Mouse (Mus musculus): ENCODE measurements at regions not wholly inside any gene's neighbourhood (a gene's known extent, or its start where the extent isn't known, plus 50 kb on each side); places are given as distances from the start of the nearest gene placed in this dataset.

- Histone ChIP-seq H3K9me3 (replicated peaks) (no peaks in the 10 kb centered on the region), H3K4me2 (no peak overlapping the region), H3K36me3 (no peaks in the 10 kb centered on the region), H3K27me3 (replicated peaks) (no peaks in the 10 kb centered on the region), H3K4me3 (no peak overlapping the region), H3K9ac (no peak overlapping the region), H3K4me1 (0 out of 2 replicates have a peak, but pooled peaks cover 2% of the 10 kb centered on the region), H3K27ac (no peak overlapping the region)
- ATAC-seq: no peak
- 61% methylated on average over 6 of the region's 6 CpGs for WGBS (ENCODE audit: insufficient replicate concordance)
These were observed 178.1 kb downstream of the Dact1 start for GRCm38 (mm10) chr12:71487591-71488435.

GRCm38 (mm10) chr12:71489295-71489694 lies 179.6 kb downstream of the Dact1 start:
- 63% methylated on average over 7 of the region's 7 CpGs for WGBS (ENCODE audit: insufficient replicate concordance)
- Histone ChIP-seq H3K27ac (no peak overlapping the region), H3K27me3 (replicated peaks) (no peaks in the 10 kb centered on the region), H3K36me3 (no peaks in the 10 kb centered on the region), H3K4me1 (no peaks in the 10 kb centered on the region), H3K9ac (no peak overlapping the region), H3K4me2 (no peak overlapping the region), H3K4me3 (no peak overlapping the region), H3K9me3 (replicated peaks) (no peaks in the 10 kb centered on the region)
- ATAC-seq: no peak

DNA sequence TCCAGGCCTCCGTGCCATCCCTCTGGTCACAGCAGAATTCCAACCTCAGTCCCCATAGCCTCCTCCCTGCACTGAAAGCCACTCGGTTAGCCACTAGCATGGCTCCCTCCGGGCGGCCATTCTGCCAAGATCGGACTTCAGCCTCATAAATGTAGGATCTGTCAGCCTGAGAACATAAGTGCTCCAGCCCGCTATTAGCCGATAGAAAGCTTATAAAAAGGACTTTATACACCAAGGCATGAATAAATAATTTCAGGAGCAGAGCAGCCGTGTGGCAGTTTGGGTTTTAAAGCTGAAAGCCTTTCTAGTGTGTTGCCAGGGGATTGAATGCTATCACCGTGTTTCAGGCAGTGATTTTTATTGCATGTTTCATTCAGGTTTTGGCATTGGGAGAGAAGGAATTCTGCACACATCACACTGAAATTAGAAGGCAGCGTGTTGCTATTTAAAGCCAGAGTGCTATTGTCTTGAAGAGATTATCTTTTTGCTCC lies 185.2 kb downstream of the Dact1 start:
- WGBS (ENCODE audit: insufficient replicate concordance): 68% methylated on average over 10 of the region's 10 CpGs
- Histone ChIP-seq H3K27ac (no peak overlapping the region), H3K9me3 (replicated peaks) (no peaks in the 10 kb centered on the region), H3K27me3 (replicated peaks) (no peaks in the 10 kb centered on the region), H3K9ac (no peak overlapping the region), H3K4me1 (no peaks in the 10 kb centered on the region), H3K36me3 (no peaks in the 10 kb centered on the region), H3K4me3 (no peak overlapping the region), H3K4me2 (no peak overlapping the region)
- no peak for ATAC-seq

DNA sequence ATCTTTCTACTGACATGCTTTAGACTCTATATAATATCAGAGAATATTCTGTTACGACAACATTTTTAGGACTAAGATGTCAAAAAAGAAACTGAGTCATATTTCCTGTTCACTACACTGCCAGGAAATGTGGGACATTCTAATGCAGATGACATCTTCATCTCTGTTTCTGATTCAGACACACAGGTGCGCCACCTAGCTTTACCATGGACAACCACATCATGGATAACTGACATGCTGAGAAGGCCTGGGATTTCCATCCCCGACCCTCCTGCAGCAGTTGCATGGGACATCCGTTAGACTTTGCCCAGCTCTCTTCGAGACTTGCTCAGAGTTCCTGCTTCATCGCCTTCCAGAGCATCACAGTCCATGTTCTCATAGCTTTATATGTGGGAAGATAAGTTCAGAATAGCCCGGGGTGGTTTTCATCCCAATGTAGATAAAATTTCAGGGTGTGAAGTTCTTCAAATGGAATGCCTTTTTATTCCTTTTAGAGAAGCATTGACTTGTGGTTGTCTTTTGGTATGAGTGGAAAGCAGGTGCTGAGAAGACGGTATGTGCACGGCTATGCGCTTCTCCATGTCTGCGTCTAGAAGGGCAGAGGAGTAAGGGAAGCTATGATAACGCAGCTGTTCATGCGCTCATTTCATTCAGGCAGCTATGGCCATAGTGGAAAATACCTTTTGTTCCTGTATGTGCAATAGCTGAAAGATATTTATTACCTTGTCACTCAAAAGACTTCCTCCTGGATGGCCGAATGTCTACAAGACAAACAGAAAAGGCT lies 188.8 kb downstream of the Dact1 start:
- 65% methylated on average over 14 of the region's 14 CpGs for WGBS (ENCODE audit: insufficient replicate concordance)
- H3K36me3 ChIP-seq: no peaks in the 10 kb centered on the region
- H3K4me1 ChIP-seq: no peaks in the 10 kb centered on the region
- ATAC-seq: no peak
- H3K27ac ChIP-seq: no peak overlapping the region
- no peaks in the 10 kb centered on the region for H3K27me3 ChIP-seq (replicated peaks)
- H3K4me2 ChIP-seq: no peak overlapping the region
- H3K4me3 ChIP-seq: no peak overlapping the region
- no peak overlapping the region for H3K9ac ChIP-seq
- no peaks in the 10 kb centered on the region for H3K9me3 ChIP-seq (replicated peaks)

- Histone ChIP-seq H3K36me3 (no peaks in the 10 kb centered on the region), H3K27me3 (replicated peaks) (no peaks in the 10 kb centered on the region), H3K4me1 (no peaks in the 10 kb centered on the region), H3K9me3 (replicated peaks) (no peaks in the 10 kb centered on the region), H3K9ac (no peak overlapping the region), H3K27ac (no peak overlapping the region), H3K4me3 (no peak overlapping the region), H3K4me2 (no peak overlapping the region)
- no peak for ATAC-seq
- 48% methylated on average over 7 of the region's 7 CpGs for WGBS (ENCODE audit: insufficient replicate concordance)
These were observed 191.7 kb downstream of the Dact1 start for GRCm38 (mm10) chr12:71501299-71501810.

GRCm38 (mm10) chr12:71503265-71503664 lies 193.6 kb downstream of the Dact1 start:
- 77% methylated on average over 11 of the region's 11 CpGs for WGBS (ENCODE audit: insufficient replicate concordance)
- no peaks in the 10 kb centered on the region for H3K4me1 ChIP-seq
- no peaks in the 10 kb centered on the region for H3K27me3 ChIP-seq (replicated peaks)
- H3K27ac ChIP-seq: no peak overlapping the region
- ATAC-seq: no peak
- no peaks in the 10 kb centered on the region for H3K36me3 ChIP-seq
- H3K9ac ChIP-seq: no peak overlapping the region
- H3K4me3 ChIP-seq: no peak overlapping the region
- no peak overlapping the region for H3K4me2 ChIP-seq
- no peaks in the 10 kb centered on the region for H3K9me3 ChIP-seq (replicated peaks)

- Histone ChIP-seq H3K36me3 (no peaks in the 10 kb centered on the region), H3K4me1 (no peaks in the 10 kb centered on the region), H3K4me2 (no peak overlapping the region), H3K4me3 (no peak overlapping the region), H3K27me3 (replicated peaks) (no peaks in the 10 kb centered on the region), H3K9ac (no peak overlapping the region), H3K27ac (no peak overlapping the region), H3K9me3 (replicated peaks) (no peaks in the 10 kb centered on the region)
- no peak for ATAC-seq
- 49% methylated on average over 4 of the region's 4 CpGs for WGBS (ENCODE audit: insufficient replicate concordance)
These were observed 196.5 kb downstream of the Dact1 start for GRCm38 (mm10) chr12:71506206-71506605.

GRCm38 (mm10) chr12:71506716-71507115 lies 197.0 kb downstream of the Dact1 start:
- Histone ChIP-seq H3K4me3 (no peak overlapping the region), H3K9ac (no peak overlapping the region), H3K9me3 (replicated peaks) (no peaks in the 10 kb centered on the region), H3K27me3 (replicated peaks) (no peaks in the 10 kb centered on the region), H3K4me1 (no peaks in the 10 kb centered on the region), H3K4me2 (no peak overlapping the region), H3K27ac (no peak overlapping the region), H3K36me3 (no peaks in the 10 kb centered on the region)
- no peak for ATAC-seq
- 47% methylated on average over 1 of the region's 1 CpGs for WGBS (ENCODE audit: insufficient replicate concordance)

GRCm38 (mm10) chr12:71512915-71513612 lies 203.4 kb downstream of the Dact1 start:
- H3K4me2 ChIP-seq: no peak overlapping the region
- no peaks in the 10 kb centered on the region for H3K4me1 ChIP-seq
- no peaks in the 10 kb centered on the region for H3K36me3 ChIP-seq
- WGBS (ENCODE audit: insufficient replicate concordance): 52% methylated on average over 7 of the region's 7 CpGs
- no peak overlapping the region for H3K27ac ChIP-seq
- no peaks in the 10 kb centered on the region for H3K9me3 ChIP-seq (replicated peaks)
- no peak for ATAC-seq
- no peak overlapping the region for H3K4me3 ChIP-seq
- no peaks in the 10 kb centered on the region for H3K27me3 ChIP-seq (replicated peaks)
- H3K9ac ChIP-seq: no peak overlapping the region

- no peaks in the 10 kb centered on the region for H3K27me3 ChIP-seq (replicated peaks)
- H3K4me1 ChIP-seq: no peaks in the 10 kb centered on the region
- no peaks in the 10 kb centered on the region for H3K9me3 ChIP-seq (replicated peaks)
- H3K4me2 ChIP-seq: no peak overlapping the region
- H3K27ac ChIP-seq: no peak overlapping the region
- WGBS (ENCODE audit: insufficient replicate concordance): 38% methylated on average over 1 of the region's 1 CpGs
- ATAC-seq: no peak
- H3K36me3 ChIP-seq: no peaks in the 10 kb centered on the region
- H3K9ac ChIP-seq: no peak overlapping the region
- no peak overlapping the region for H3K4me3 ChIP-seq
These were observed 209.8 kb downstream of the Dact1 start for GRCm38 (mm10) chr12:71519520-71519919.

GRCm38 (mm10) chr12:71521936-71522335 lies 212.3 kb downstream of the Dact1 start:
- no peak overlapping the region for H3K9ac ChIP-seq
- 71% methylated on average over 3 of the region's 3 CpGs for WGBS (ENCODE audit: insufficient replicate concordance)
- no peak overlapping the region for H3K4me3 ChIP-seq
- no peak overlapping the region for H3K4me2 ChIP-seq
- no peaks in the 10 kb centered on the region for H3K4me1 ChIP-seq
- no peak overlapping the region for H3K27ac ChIP-seq
- no peak for ATAC-seq
- H3K27me3 ChIP-seq (replicated peaks): no peaks in the 10 kb centered on the region; the same call in 1 of the 2 replicates
- H3K9me3 ChIP-seq (replicated peaks): no peaks in the 10 kb centered on the region
- no peaks in the 10 kb centered on the region for H3K36me3 ChIP-seq
